Mouse (Mus musculus) spleen, adult 2 months (tissue): Measurements from ENCODE around the gene Trpm1.
A peak's percentile ranks its signal among the peaks of the same experiment; 100 is the strongest.

ENCODE experiments used
- CTCF ChIP-seq: fragments of 200-500 bp; IDR thresholded peaks from 2 replicates; pipeline ENCODE4 v1.5.1; 2011; ENCODE audit warnings: mild to moderate bottlenecking, inconsistent platforms; ENCODE audit not compliant: insufficient read depth, insufficient read length, insufficient replicate concordance; ENCODE audit errors: extremely low read depth
- POLR2A ChIP-seq: fragments of 200-500 bp; IDR thresholded peaks from 2 replicates; pipeline ENCODE4 v1.6.1; 2011; ENCODE audit warnings: low read depth, low read length, inconsistent platforms

DNA sequence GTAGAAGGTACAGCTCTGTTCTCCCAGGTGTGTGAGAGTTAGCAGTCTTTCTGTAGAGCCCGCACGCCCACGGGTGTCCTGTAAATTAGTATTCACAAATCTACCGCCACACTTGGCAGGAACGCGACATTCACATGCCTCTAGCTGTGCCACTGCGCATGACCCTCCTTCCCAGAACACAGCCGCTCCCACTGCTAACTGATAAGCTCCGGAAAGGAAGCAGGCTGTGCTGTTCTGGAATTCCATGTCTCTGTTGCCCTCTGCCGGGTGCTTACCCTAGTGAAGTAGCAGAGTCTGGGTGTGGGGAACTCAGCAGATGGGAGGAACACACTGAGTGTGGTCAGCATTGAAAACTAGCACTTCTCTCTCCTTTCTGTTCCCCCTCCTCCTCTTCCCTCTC is 2.1 kb downstream of the Trpm1 start:
- TF ChIP-seq CTCF = peak; percentile 13; the same call in 1 of the 2 replicates
- TF ChIP-seq POLR2A = no peak
